Mouse (Mus musculus) thymus, postnatal 10 days (tissue): ENCODE results near the gene Astl.

Experiments
- DNase-seq, 2 experiments: peaks; one replicate each; pipeline ENCODE4 v3.0.0; 2021; ENCODE audit warnings: low spot score in 2 of 2

The Astl gene

DNA sequence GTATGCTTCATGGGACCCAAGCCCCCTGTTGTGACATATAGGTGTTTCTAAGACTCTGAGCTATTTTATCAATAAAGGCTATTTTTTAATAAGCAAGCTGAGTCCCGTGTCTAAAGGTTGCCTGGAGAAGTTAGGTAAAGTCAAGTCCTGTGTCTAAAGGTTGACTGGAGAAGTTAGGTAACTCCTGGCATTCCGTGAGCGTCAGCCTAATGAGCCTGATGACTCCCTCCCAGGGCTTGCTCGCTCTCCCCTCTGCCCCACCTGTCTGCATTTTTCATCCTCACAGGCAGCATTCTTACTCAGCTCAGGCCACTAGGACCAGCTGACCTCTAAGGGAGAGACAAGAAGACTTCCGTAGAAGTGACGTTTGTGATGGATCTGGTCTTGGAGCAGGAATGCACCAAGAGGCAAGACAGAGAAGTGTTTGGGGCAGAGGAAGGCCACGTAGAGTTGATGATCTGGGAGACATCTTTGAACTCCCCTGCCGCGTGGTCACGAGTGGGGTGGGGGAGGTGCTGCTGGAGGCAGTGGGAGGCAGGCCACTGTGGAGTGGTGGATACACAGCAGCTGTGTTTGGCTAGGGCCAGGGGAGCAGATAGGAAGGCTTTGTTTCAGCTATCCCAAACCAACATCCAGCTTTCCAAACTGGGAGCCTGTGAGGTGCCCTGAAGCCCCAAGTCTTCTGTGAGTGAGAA lies 28.8 kb downstream of the Astl start:
- no peak for DNase-seq

DNA sequence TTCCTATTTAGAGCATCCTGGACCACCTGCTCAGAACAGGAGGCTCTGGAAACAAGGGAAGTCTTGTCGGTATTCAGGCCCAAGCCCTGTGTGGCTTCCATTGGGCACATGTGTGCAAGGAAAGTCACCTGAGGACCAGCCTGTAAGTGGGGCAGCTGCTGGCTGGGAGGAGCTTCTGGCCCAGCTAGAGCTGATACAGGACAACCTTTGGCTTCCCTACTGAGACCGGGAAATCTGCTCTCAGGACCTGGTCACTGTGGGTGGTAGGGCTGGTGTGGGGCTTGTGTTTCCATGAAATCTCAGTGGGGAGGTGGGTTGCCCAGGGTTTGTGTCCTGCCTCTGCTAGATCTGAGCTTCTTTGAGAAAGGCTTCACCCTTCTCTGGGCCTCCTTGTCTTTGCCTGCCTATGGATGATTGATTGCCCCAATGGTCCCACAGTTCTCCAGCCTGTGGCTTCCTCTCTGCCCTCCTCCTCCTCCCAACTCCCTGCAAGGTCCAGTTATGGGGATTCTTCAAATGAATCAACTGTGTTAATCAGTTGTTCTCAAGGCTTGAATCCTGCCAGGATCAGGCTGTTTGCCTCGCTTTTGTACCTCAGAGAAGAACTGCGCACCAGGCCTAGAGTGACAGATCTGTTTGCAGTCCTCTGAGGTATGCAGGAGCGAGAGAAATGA lies 31.4 kb downstream of the Astl start:
- DNase-seq = no peak

DNA sequence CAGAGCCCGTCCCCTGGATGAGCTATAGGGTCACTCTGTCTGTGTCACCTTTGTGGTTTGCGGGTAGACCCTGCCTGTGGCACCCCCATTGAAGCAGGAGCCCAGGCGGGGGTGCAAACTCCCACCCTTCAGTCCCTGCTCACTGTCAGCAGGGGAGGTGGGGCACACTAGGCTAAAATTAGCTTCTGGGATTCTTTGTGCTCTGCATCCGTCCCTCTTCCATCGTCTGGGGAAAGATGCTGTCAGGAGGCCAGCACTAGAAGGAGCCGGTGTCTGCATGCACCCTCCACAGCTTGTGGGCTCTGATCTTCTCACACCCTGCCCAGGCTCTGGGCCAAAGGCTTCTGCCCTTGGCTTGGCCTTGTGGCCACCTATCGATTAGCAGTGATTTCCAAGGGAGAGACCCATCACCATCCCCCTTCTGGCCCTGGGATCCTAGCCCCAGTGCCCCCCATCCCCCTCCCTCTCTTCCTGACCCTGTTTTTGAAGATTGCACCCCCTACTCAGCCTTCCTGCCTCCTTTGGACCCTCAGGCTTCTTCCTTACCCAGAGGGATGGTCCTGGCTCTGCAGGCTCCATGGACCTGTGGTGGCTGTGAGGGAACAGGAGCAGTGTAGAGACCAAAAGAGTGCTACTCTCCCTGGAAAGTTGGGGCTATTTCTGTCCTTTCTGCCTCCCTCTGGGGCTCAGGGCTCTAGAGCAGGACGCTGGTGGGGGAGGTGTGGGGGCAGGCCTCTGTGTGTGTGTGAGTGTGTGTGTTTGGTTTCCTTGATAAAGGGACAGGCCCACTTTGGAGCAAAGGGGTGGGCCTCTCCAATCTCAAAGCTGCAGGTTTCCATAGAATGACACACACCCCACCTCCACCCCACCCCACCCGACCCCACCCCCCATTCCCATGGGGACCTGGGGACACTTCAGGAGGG lies 32.4 kb downstream of the Astl start:
- DNase-seq = no peak

DNA sequence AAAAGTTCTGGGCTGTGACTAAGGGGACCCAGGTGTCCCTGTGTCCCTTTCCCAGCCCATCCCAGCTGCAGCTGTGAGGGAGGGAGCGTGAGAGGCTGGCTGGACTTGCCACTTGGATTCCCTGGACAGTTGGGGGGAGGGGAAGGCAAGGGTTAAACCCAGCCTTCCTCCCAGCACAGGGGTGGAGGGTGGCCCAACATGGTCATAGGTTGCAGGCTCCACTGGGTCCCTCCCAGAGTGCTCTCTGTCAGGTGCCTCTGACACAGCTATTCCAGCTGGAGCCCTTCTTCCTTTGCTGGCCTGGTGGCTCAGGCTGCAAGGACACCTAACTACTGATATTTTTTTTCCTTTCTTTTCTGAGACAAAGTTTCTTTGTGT lies 33.0 kb downstream of the Astl start:
- DNase-seq = no peak

DNA sequence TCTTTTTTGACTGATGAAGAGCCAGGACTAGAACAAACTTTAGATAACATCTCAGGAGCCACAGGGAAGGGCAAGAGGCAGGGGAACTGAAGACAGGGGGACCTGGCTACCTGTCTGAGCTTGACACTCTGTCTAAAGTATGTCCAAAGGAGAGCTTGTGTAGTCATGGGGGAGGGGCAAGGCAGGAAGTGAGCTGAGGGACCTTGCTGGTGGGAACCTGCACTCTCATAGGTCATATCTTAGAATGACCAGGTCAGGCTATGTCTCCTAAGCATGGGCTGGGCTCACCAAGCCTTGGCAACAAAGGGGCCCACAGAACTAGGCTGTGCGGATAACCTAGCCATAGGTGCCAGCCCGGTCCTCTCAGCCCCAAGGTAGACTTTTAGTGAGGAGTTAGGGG lies 33.6 kb downstream of the Astl start:
- no peak for DNase-seq

DNA sequence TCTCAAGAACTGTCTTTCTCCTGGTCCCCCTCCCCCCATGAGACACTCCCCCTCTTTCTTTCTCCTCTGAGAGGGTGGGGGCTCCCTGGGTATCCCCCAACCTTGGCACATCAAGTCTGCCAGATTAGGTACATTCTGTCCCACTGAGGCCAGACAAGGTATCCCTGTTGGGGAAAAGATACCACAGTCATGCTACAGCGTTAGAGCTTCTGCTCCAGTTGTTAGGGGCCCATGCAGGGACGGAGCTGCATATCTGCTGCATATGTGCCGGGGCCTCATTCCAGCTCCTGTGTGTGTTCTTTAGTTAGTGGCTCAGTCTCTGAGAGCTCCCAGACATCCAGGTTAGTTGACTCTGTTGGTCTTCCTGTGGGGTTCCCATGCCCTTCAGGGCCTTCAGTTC lies 35.7 kb downstream of the Astl start:
- DNase-seq = no peak

DNA sequence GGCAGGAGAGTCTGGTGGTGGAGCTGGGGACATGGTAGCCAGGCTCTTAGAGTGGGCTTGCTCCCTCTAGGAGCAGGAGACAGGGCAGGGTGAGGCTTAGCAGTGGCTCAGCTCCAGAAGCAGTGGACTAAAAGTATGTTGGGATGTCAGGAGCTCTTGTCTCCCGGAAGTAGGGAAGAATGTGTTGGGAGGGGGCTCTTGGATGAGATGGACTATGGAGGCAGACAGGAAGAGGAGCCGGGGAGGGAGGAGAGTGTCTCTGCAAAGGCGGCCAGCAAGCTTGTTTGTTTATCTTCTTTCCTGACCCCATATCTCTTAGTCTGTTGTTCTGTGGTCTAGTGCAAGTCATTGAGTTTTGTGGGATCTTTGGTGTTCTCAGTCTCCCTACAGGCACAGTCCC lies 36.6 kb downstream of the Astl start:
- DNase-seq = no peak

DNA sequence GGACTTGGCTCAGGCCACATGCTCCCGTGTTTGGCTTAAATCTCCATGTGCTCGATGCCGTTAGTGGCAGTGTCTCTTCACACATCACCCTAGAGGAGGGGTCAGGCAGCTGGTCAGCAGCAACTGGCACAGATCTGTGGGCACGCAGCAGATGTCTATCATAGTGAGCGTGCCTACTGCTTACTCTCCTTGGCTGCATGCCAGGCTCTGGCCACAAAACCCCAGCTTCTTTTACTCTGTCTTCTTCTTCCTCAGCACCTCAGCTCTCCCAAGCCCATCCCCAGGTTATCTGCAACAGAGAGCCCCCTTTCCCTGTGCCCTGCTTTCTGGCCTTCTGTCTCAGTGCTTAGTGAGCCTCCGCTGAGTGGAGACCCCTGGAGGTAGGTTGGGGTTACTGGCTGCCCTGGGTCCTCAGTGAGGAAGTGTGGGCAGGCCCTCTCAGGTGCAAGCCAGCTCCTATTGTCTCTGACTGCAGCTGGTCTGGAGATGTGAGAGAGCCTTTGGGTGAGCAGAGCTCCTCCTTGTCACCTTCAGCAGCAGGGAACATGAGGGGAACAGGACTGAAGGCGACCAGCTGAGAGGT lies 37.4 kb downstream of the Astl start:
- peak; percentile 11 to 46 for DNase-seq

DNA sequence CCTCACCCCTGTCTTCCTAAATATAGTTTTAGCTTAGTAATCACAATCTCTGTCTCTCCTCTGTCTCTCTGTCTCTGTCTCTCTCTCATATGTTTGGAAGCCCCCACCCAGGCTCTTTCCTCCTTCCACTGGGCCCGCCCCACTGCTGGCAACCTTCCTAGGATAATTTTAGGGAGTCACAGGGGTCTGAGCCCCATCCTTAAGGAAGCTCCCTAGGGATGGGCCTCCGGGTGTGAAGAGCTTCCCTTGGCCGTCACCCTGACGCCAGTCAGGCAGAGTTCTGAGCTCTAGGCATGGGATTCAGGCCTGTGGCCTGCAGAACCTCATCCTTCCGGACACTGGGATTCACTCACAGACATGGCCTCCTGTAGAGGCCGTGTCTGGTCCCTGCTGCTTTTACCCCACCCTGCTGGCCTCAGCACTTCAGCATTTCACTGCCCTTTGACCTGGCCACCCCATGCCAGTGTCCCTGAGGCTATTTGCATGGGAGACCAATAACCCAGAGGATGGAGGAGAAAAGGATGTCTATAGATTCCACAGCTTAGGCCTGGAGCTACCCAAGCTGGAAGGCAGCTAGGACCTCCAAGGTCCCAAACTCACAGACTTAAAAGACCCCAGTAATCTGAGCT lies 38.1 kb downstream of the Astl start:
- no peak for DNase-seq

DNA sequence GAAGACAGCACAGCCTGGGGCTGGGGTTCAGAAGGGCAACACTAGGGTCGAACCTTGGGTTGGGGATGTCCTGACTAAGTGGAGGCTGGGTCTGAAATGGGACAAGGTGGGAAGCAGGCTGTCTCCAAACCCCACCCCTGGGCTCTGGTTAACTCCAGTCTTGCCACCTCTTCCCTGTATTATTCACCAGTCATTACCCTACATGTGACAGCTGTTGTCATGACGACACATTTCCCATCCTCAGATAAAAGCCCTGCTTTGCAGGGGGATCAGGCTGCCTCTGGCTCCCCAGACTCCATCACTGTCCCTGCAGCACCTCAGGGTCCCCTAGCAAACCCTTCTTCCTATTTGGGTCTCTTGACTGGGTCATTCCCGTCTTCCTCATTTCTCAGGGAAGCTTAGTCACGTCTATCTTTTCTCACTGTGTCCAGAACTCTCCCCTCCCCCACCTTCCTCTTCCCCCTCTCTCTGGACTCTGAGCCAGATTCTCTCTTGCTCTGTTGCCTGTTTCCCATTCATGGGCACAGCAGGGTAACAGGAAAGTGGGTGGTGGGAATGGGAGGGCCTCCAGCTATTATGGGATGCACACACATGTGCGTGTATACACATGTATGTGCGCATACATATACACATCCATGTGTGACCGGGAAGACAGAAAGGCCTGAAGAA lies 39.6 kb downstream of the Astl start:
- DNase-seq = no peak

DNA sequence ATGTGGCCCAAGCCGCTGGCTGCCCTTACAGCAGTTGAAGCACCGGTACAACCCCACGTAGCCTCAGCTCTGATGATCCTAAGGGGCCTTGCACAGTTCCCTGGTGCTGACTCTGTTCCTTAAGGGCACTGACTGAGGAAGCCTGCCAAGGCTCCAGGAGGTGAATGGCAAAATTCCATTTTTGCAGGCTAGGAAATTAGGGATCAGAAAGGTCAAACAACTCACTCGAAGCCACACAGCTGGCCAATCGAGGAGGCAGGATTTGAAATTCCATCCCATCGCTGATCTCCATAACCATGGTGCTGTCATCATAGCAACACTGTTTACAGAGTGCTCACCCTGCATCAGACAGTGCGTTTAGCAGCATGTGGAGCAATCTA lies 40.2 kb downstream of the Astl start:
- no peak for DNase-seq

DNA sequence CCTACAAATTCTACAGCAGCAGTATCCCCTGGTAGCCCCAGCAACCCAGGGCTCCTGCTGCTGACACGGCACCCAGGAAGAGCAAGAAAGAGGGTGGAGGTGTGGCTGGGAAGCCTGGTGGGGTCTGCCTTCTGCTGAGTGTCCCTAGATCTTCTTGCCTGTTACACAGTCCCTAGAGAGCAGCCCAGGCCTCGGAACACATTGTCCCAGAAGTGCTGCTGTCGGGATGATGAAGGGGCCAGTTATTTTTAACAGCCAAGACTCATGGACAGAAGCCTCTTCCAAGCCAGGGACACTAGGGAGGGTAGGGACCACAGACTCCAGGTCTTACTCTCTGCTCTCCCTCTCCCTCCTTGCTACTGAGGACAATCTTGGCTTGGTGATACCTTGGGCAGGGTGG lies 40.8 kb downstream of the Astl start:
- DNase-seq = no peak

DNA sequence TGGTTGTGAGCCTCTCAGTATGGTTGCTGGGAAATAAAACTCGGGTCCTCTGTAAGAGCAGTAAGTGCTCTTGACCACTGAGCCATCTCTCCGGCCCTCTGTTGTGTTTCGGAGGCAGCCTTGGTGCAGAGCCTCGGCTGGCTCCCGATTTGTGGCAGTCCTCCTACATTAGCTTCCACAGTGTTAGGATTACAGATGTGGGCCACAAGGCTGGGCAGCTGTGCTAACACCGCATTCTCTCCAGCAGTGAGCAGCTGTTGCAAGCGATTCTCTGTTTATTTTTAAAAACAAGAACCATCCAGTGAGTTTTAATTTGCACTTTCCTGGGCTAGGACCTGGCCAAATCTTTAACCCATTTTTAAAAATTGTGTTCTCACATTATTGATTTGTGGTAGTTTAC lies 45.4 kb downstream of the Astl start:
- DNase-seq = no peak

DNA sequence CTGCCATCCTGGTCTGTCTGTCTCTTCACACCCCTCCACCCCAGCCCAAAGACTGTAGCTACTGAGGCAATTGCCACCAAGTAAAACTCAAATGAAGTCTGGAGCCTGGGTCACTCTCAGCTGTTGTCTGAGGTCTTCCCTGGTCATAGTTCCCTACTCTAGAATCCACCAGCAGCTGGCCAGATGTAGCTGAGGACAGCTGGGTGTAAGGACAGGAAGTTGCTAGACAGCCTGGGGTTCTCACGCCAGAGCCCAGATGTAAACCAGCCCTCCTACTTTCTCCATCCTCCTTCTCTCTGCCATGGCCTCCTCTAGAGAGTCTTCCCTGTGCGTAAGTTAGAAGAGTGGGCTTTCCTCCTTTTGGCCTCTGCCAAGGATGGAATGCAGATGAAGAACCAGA lies 49.1 kb downstream of the Astl start:
- DNase-seq = no peak

DNA sequence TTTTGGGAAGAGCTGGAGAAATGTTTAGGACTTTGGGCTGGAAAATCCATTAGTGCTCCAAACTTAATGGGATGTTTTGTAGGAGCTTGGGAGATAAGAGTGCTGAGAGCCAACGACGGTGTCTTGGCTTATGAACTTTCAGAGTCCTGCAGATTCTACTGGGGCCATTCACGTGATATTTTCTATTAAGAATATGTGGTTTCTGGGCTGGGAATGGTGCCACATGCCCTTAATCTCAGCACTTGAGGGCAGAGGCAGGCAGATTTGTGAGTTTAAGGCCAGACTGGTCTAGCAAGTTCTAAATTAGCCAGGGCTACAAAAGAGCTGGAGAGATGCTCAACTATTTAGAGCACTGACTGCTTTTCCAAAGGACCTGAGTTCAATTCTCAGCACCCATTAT lies 51.9 kb downstream of the Astl start:
- DNase-seq = no peak

DNA sequence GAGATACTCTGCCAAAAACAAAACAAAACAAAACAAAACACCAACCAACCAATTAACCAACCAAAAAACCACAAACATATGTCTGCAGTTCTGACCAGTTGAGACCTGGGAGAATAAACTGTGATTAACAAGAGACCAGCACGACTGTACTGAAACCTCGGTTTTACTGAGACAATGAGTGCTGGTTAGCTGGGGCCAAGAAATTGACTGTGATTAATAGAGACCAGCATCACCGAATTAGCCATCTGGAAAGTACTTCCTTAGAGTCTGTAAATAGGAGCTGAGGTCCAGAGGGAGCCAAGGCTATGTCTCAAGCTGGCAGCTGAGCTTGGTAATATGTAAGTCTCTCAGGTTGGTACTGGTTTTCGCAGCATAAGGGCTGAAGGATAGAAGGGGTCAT lies 52.4 kb downstream of the Astl start:
- DNase-seq = no peak

DNA sequence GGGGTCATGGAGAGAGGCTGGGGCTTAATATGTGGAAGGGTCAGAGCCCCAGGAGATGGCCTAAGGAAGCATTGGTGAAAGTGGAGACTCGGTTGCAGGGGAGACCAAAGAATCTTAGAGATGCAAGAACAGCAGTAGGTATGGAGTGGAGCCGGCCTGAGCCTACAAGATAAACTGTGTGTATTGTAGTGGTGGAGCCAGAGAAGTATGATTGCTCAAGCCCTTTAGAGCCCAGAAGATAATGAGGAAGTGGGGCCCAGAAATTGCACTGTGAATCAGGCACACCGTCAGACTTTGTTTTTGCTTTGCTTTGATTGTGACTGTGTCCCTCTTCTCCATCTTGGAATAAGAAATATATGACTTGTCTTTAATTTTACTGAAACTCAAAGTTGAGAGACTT lies 52.9 kb downstream of the Astl start:
- DNase-seq = no peak

DNA sequence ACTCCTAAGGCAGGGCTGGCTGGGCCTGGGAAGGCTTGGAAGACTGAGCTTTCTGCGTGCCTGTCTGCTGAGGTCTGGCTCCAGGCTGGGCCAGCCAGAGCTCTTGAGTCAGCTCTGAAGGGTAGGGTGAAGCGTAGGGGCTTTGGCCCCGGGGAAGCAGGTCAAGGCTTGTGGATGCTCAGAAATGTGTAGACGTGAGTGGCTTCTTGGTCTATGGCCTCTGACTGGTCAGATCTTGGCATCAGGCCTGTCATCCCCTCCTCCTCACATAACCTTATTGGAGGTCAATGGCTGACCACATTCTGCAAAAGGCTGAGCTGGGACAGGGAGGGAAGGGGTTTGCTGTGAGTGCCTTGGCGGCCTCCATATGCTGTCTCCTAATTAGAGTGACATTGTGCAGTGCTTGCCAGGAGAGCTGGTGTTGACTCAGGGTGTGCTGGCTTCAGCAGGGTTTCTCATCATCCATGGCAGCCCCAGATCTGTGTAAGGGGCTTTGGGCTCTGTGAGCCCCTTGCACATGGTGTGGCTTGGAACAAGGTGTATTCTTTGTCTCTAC lies 56.2 kb downstream of the Astl start:
- DNase-seq = no peak

DNA sequence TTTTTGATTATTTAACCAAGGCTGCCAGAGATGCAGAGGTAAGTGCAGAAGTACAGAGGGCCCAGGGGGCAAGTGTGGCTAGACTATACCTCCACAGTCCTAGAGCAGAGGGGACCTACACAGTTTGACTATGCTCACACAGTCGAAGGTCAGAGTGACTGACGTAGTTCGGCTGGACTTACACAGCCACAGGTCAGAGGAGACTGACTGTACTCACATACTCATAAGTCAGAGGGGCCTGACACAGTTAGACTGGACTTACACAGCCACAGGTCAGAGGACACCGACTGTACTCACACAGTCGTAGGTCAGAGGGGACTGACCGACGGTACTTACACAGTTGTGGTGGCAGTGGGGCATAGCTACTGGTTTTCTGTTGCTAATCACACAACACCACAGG lies 60.3 kb downstream of the Astl start:
- DNase-seq = no peak
